In genomic region chr3:53065267-53066094, GRCm38 (mm10) we compare ENCODE assay signal across 1 mouse cellular context.
TF ChIP-seq lines count a peak whose summit lies in the region.

No protein-coding gene starts in this region.

TF ChIP-seq in myocyte, 11 proteins besides CTCF, POLR2A, EP300 and RAD21 (continued from another document):
- TF ChIP-seq USF1 (IDR thresholded peaks at IDR 0.05; ENCODE audit: low read depth) (no peak), TCF12 (IDR thresholded peaks at IDR 0.05; ENCODE audit: insufficient read depth, poor library complexity, severe bottlenecking) (no peak), TCF3 (IDR thresholded peaks at IDR 0.05; ENCODE audit: insufficient read length, low read depth) (no peak), SRF (IDR thresholded peaks at IDR 0.05; ENCODE audit: control insufficient read depth, insufficient read length, low read depth) (no peak), REST (IDR thresholded peaks at IDR 0.05; ENCODE audit: insufficient read depth, insufficient read length) (no peak), MAX (IDR thresholded peaks at IDR 0.05; ENCODE audit: low read depth) (no peak), MYOD1 (IDR thresholded peaks at IDR 0.05; ENCODE audit: control insufficient read depth in 1 of 3, insufficient read length in 2 of 3, low read depth in 2 of 3) (no peak), POLR2AphosphoS2 (IDR thresholded peaks at IDR 0.05; ENCODE audit: insufficient read length, low read depth) (no peak)
